Mouse (Mus musculus) cerebellum, adult 18-20 months (tissue): Measurements from ENCODE around the gene Tmc7.

Experiments used
- DNase-seq, 2 experiments: peaks; one replicate each; pipeline ENCODE4 v3.0.0; 2021

Gene Tmc7

GRCm38 (mm10) chr7:118498984-118499783 is 85.4 kb downstream of the Tmc7 start:
- DNase-seq: no peak

- no peak for DNase-seq
Measured at GRCm38 (mm10) chr7:118494892-118495579, 89.5 kb downstream of the Tmc7 start.

GRCm38 (mm10) chr7:118493892-118494291 is 90.6 kb downstream of the Tmc7 start:
- no peak for DNase-seq

- no peak for DNase-seq
Measured at GRCm38 (mm10) chr7:118491431-118492147, 92.9 kb downstream of the Tmc7 start, which contains the start of gene Itpripl2. Gene Itpripl2 (minus strand): TSS chr7:118491975.

GRCm38 (mm10) chr7:118490666-118491430 is 93.7 kb downstream of the Tmc7 start:
- DNase-seq: no peak

- DNase-seq: no peak
Measured at GRCm38 (mm10) chr7:118489706-118490665, 94.5 kb downstream of the Tmc7 start.

- no peak for DNase-seq
Measured at GRCm38 (mm10) chr7:118488060-118488664, 96.4 kb downstream of the Tmc7 start.

- DNase-seq: no peak
Measured at GRCm38 (mm10) chr7:118486917-118487316, 97.6 kb downstream of the Tmc7 start.
